Mouse (Mus musculus) urinary bladder, postnatal 4 days (tissue): ENCODE data around the gene Rnf123.

Source experiments
- DNase-seq, 2 experiments: peaks; one replicate each; pipeline ENCODE4 v3.0.0; 2021 to 2022; ENCODE audit warnings: low spot score in 2 of 2

Gene Rnf123

GRCm38 (mm10) chr9:108062142-108062541 lies 21.0 kb downstream of the Rnf123 start:
- DNase-seq, result no peak

- no peak for DNase-seq
Measured at GRCm38 (mm10) chr9:108058291-108058690, 24.9 kb downstream of the Rnf123 start.

- no peak for DNase-seq
Measured at GRCm38 (mm10) chr9:108057262-108057562, 25.9 kb downstream of the Rnf123 start.

- no peak for DNase-seq
Measured at GRCm38 (mm10) chr9:108056361-108057261, 26.5 kb downstream of the Rnf123 start.

- no peak for DNase-seq
Measured at GRCm38 (mm10) chr9:108055661-108056237, 27.4 kb downstream of the Rnf123 start.

- no peak for DNase-seq
Measured at GRCm38 (mm10) chr9:108055061-108055460, 28.1 kb downstream of the Rnf123 start.

GRCm38 (mm10) chr9:108054331-108055040 lies 28.7 kb downstream of the Rnf123 start:
- no peak for DNase-seq

GRCm38 (mm10) chr9:108053665-108054225 lies 29.4 kb downstream of the Rnf123 start:
- no peak for DNase-seq

- peak; percentile 94 to 96 for DNase-seq
Measured at GRCm38 (mm10) chr9:108052885-108053664, 30.1 kb downstream of the Rnf123 start, which contains the start of gene Amigo3. TSS of gene Amigo3 (plus strand) at chr9:108053159.

- DNase-seq, result no peak
Measured at GRCm38 (mm10) chr9:108052411-108052810, 30.7 kb downstream of the Rnf123 start.

GRCm38 (mm10) chr9:108051931-108052220 lies 31.3 kb downstream of the Rnf123 start:
- no peak for DNase-seq

- DNase-seq, result no peak
Measured at GRCm38 (mm10) chr9:108051184-108051930, 31.8 kb downstream of the Rnf123 start.

- DNase-seq, result peak in 1 of 2 experiments; percentile 55
Measured at GRCm38 (mm10) chr9:108049561-108050251, 33.4 kb downstream of the Rnf123 start.

- DNase-seq, result peak; percentile 97
Measured at GRCm38 (mm10) chr9:108049016-108049455, 34.1 kb downstream of the Rnf123 start, which contains the start of gene Gmppb. TSS of gene Gmppb (plus strand) at chr9:108049242.

- no peak for DNase-seq
Measured at GRCm38 (mm10) chr9:108048566-108048955, 34.6 kb downstream of the Rnf123 start.

GRCm38 (mm10) chr9:108047601-108048565 lies 35.3 kb downstream of the Rnf123 start:
- peak in 1 of 2 experiments; percentile 49 for DNase-seq

- peak in 1 of 2 experiments; percentile 50 for DNase-seq
Measured at GRCm38 (mm10) chr9:108046582-108046981, 36.6 kb downstream of the Rnf123 start.

- DNase-seq, result peak in 1 of 2 experiments; percentile 58
Measured at GRCm38 (mm10) chr9:108044751-108045492, 38.2 kb downstream of the Rnf123 start.
